ENCODE assay signal across 8 mouse cellular contexts in genomic region chr11:103359841-103360641, GRCm38 (mm10). TPM values are rescaled to one million over a fixed set of nuclear protein-coding genes. Genes with fewer than 3 reads are reported as not detected.
DNase-seq lines count a peak whose midpoint lies in the region; ATAC-seq and TF ChIP-seq lines count a peak whose summit lies in the region.

No protein-coding gene starts in this region.

- H3K9me3 ChIP-seq in hindbrain, embryonic 14.5 days (ENCODE audit: control insufficient read depth, low read length): no peaks in the 10 kb centered on the region

- WGBS in hindbrain, embryonic 14.5 days: 2% methylated on average over 43 of the region's 60 CpGs
- 8% methylated on average over 47 of the region's 60 CpGs for WGBS in macrophage (ENCODE audit: missing documents)

- intact Hi-C loops in left cerebral cortex, adult 2 months (cut with DNase I): loop anchor here (1.0 to 5.0 kb wide), 4 partner anchors 52 to 317 kb away; partner anchors contain the start of gene Plekhm1

- no peak overlapping the region for H3K27ac ChIP-seq in hindbrain, embryonic 14.5 days
- peak overlapping the region; percentile 13; the same call in 1 of the 2 replicates for H3K27ac ChIP-seq in left cerebral cortex, adult 2 months
- H3K27ac ChIP-seq in macrophage: peak overlapping the region; percentile 25

- H3K4me2 ChIP-seq in hindbrain, embryonic 14.5 days (replicated peaks): peak overlapping the region; percentile 69

- DNase-seq in R1 (ENCODE audit: low read depth, low spot score): peak; percentile 82
- DNase-seq in cerebellum, adult 9-11 months: peak; percentile 84
- DNase-seq in frontal cortex, postnatal 36 days (ENCODE audit: low spot score in 2 of 2): peak; percentile 81 to 83
- DNase-seq in hindbrain, embryonic 14.5 days (ENCODE audit: low spot score): peak; percentile 79
- peak; percentile 84 to 85 for DNase-seq in left cerebral cortex, adult 2 months (ENCODE audit: extremely low spot score in 1 of 2, low spot score in 2 of 2)
- peak; percentile 85 for DNase-seq in right cerebral cortex, adult 18-20 months
- peak; percentile 86 for DNase-seq in urinary bladder, postnatal 14 days (ENCODE audit: low spot score)

- TF ChIP-seq CTCF in left cerebral cortex, adult 2 months (IDR thresholded peaks at IDR 0.05): peak; percentile 87

- peaks cover 29% of the 10 kb centered on the region; the same call in 1 of the 2 replicates for H3K79me2 ChIP-seq in macrophage (ENCODE audit: inconsistent target)

- no peaks in the 10 kb centered on the region for H3K36me3 ChIP-seq in hindbrain, embryonic 14.5 days (replicated peaks; ENCODE audit: control insufficient read depth, insufficient read depth)
- H3K36me3 ChIP-seq in macrophage (ENCODE audit: inconsistent target): no peaks in the 10 kb centered on the region

- peaks cover 26% of the 10 kb centered on the region for H3K4me1 ChIP-seq in hindbrain, embryonic 14.5 days (replicated peaks; ENCODE audit: control insufficient read depth, insufficient read depth, low read length)

- ATAC-seq in hindbrain, embryonic 14.5 days (ENCODE audit: low FRiP score): peak; percentile 64

- peak overlapping the region; percentile 47; the same call in 1 of the 2 replicates for H3K9ac ChIP-seq in hindbrain, embryonic 14.5 days

- H3K27me3 ChIP-seq in hindbrain, embryonic 14.5 days (ENCODE audit: control insufficient read depth, insufficient read depth, low read length): peaks cover 59% of the 10 kb centered on the region

- peak overlapping the region; percentile 41 for H3K4me3 ChIP-seq in hindbrain, embryonic 14.5 days (replicated peaks; ENCODE audit: low read length)
- peak overlapping the region; percentile 77 for H3K4me3 ChIP-seq in left cerebral cortex, adult 2 months
- H3K4me3 ChIP-seq in macrophage (ENCODE audit: inconsistent target): peak overlapping the region; percentile 8; the same call in 1 of the 2 replicates

RNA-seq across cellular contexts. Expression of gene Arhgap27, which starts 3.5 kb away (rescaled TPM):
- 3.9 and 5.4 TPM in 2 replicates for polyA plus RNA-seq in hindbrain, embryonic 14.5 days (2014; fragmentation: Nextera tagmentation; extraction: Ambion mirVana)
- total RNA-seq in left cerebral cortex, adult 2 months (2021): 10 to 100 TPM; 10.8 to 14.0 TPM
- 100 to 1,000 TPM in 1 of 26 experiments, 10 to 100 TPM in 22, 1 to 10 TPM in 3; 6.1 to 113 (median 35.5) TPM for total RNA-seq in macrophage (2018; cell fraction: chromatin; rRNA removed)
- total RNA-seq in macrophage (2018; cell fraction: cytosol; rRNA removed): 10 to 100 TPM in 13 of 26 experiments, 1 to 10 TPM in 13; 2.3 to 28.4 (median 11.2) TPM
- 10 to 100 TPM in 22 of 26 experiments, 1 to 10 TPM in 4; 5.9 to 75.3 (median 23.3) TPM for total RNA-seq in macrophage (2018; cell fraction: nucleus; rRNA removed)
- 3.7 to 16.2 TPM (median 6.5 TPM) in 3 replicates for polyA plus RNA-seq in macrophage (2018)

RNA-seq across cellular contexts. Expression of gene Plekhm1, which starts 52.4 kb away (rescaled TPM):
- 9.2 and 10.3 TPM in 2 replicates for polyA plus RNA-seq in hindbrain, embryonic 14.5 days (2014; fragmentation: Nextera tagmentation; extraction: Ambion mirVana)
- 10 to 100 TPM; 17.0 to 19.8 TPM for total RNA-seq in left cerebral cortex, adult 2 months (2021)
- 100 to 1,000 TPM in 12 of 26 experiments, 10 to 100 TPM in 14; 24.8 to 273 (median 87.3) TPM for total RNA-seq in macrophage (2018; cell fraction: chromatin; rRNA removed)
- total RNA-seq in macrophage (2018; cell fraction: cytosol; rRNA removed): 100 to 1,000 TPM in 8 of 26 experiments, 10 to 100 TPM in 18; 29.1 to 127 (median 87.0) TPM
- 100 to 1,000 TPM in 13 of 26 experiments, 10 to 100 TPM in 13; 32.5 to 241 (median 99.4) TPM for total RNA-seq in macrophage (2018; cell fraction: nucleus; rRNA removed)
- polyA plus RNA-seq in macrophage (2018): 55.1 to 87.8 TPM (median 77.5 TPM) in 3 replicates

Comparison
In these comparisons a context has a peak if more than half of its experiments do, and no peak if none do; other contexts are left out.
1. H3K4me3 ChIP-seq: peak in every context shown above with its lines; median percentile 77 in left cerebral cortex, adult 2 months; 41 in hindbrain, embryonic 14.5 days; 8 in macrophage.